Mouse (Mus musculus) kidney, embryonic 16.5 days (tissue): ENCODE data around the gene Opa3. TPM values are rescaled to one million over a fixed set of nuclear protein-coding genes. Genes with fewer than 3 reads are reported as not detected.

Experiments used
- ATAC-seq: fragments of 200-750 bp; cut with Nextera tagmentation; 2 replicates; pipeline ENCODE4 v1.8.0; 2017; ENCODE audit warnings: moderate TSS enrichment; ENCODE audit not compliant: low FRiP score, low TSS enrichment
- H3K27ac ChIP-seq: fragments of 300-500 bp; sonication (generic); 2 replicates; pipeline ENCODE4 v1.5.1; 2014; ENCODE audit warnings: low read length
- H3K27me3 ChIP-seq: fragments of 300-500 bp; sonication (generic); 2 replicates; pipeline ENCODE4 v1.6.1; 2014; ENCODE audit warnings: low read length, control low read depth, mixed read lengths; ENCODE audit not compliant: insufficient read depth
- H3K36me3 ChIP-seq: fragments of 300-500 bp; sonication (generic); 2 replicates; pipeline ENCODE4 v1.6.1; 2014; ENCODE audit warnings: low read length, control low read depth, mixed read lengths; ENCODE audit not compliant: insufficient read depth
- H3K4me1 ChIP-seq: fragments of 300-500 bp; sonication (generic); 2 replicates; pipeline ENCODE4 v1.6.1; 2014; ENCODE audit warnings: low read length, control low read depth, mixed read lengths; ENCODE audit not compliant: insufficient read depth
- H3K4me2 ChIP-seq: fragments of 300-500 bp; sonication (generic); replicated peaks from 2 replicates; pipeline ENCODE4 v1.6.1; 2014; ENCODE audit warnings: low read depth, low read length
- H3K4me3 ChIP-seq: fragments of 300-500 bp; sonication (generic); 2 replicates; pipeline ENCODE4 v1.5.1; 2014; ENCODE audit warnings: mild to moderate bottlenecking, low read length
- H3K9ac ChIP-seq: fragments of 300-500 bp; sonication (generic); replicated peaks from 2 replicates; pipeline ENCODE4 v1.6.1; 2014; ENCODE audit warnings: low read length
- H3K9me3 ChIP-seq: fragments of 300-500 bp; sonication (generic); 2 replicates; pipeline ENCODE4 v1.6.1; 2016; ENCODE audit warnings: low read length, control low read depth
- WGBS: fragments of 180-500 bp; shearing (Covaris S2); extraction: QIAGEN DNeasy Blood & Tissue Kit; methylation state at CpG from one replicate; pipeline ENCODE4 v1.1.7; 2014; 5-methylcytosine and 5-hydroxymethylcytosine counted together
- polyA plus RNA-seq: library from polyadenylated mRNA; unstranded; fragments of >200 nt; fragmentation: Nextera tagmentation; extraction: Ambion mirVana; gene quantifications from 2 replicates; pipeline ENCODE4 v1.2.1, GENCODE M21; 2015

Gene Opa3
- polyA plus RNA-seq, 1 experiment from 2014 or later = 42.9 TPM

DNA sequence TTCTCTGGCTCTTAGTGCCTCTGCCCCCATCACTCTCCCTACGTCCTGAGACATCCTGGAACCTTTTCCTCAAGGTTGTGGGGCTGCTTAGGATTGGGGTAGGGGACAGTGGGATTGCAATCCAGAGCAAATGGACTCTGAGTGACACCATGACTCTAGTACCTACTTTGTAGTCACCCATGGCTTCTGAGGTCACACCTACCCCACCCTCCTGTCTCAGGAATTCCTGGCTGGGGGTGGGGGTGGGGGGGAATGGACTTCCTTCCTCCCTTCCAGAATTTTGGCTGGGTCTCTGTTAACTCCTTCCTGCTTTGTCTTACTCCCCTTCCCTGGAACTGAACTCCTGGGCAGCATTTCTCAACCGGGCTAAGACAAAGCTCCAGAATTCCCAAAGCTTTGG, 14.7 kb upstream of the Opa3 start:
- Histone ChIP-seq H3K27ac (no peak overlapping the region), H3K9ac (no peak overlapping the region), H3K4me1 (peaks cover 29% of the 10 kb centered on the region), H3K27me3 (no peaks in the 10 kb centered on the region), H3K4me2 (peak overlapping the region; percentile 85), H3K9me3 (no peaks in the 10 kb centered on the region), H3K36me3 (no peaks in the 10 kb centered on the region), H3K4me3 (peak overlapping the region; percentile 60)
- WGBS = 58% methylated on average over 2 of the region's 2 CpGs
- ATAC-seq = no peak

GRCm38 (mm10) chr7:19214369-19214768, 13.8 kb upstream of the Opa3 start:
- ATAC-seq = no peak
- Histone ChIP-seq H3K4me2 (no peak overlapping the region), H3K4me3 (no peak overlapping the region), H3K36me3 (no peaks in the 10 kb centered on the region), H3K9me3 (no peaks in the 10 kb centered on the region), H3K27ac (no peak overlapping the region), H3K27me3 (no peaks in the 10 kb centered on the region), H3K9ac (no peak overlapping the region), H3K4me1 (peaks cover 29% of the 10 kb centered on the region)
- WGBS = 73% methylated on average over 7 of the region's 7 CpGs

DNA sequence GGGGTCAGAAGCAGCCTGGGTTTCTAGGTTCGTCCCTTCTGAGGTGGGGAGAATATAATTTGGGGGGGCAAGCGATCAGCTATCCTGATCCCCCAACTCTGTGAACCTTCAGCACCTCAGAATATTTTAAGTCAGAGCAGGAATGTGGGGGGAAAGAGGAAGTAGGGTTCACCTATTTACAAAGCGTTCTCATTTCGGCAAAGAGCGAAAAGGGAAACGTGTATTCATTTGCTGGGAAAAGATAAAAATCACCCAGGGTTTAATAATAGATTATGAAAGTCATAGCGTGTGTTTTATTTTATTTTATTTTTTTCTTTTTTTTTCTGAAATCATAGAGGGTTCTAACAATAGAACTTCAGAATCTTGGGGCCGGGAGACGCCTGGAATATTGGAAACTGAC, 13.2 kb upstream of the Opa3 start:
- H3K4me2 ChIP-seq = no peak overlapping the region

GRCm38 (mm10) chr7:19217492-19217891, 10.6 kb upstream of the Opa3 start:
- WGBS = 43% methylated on average over 5 of the region's 5 CpGs
- no peak for ATAC-seq
- no peaks in the 10 kb centered on the region for H3K9me3 ChIP-seq

More for the DNA sequence above, 13.2 kb upstream of the Opa3 start:
- H3K36me3 ChIP-seq = no peaks in the 10 kb centered on the region
- no peak overlapping the region for H3K9ac ChIP-seq
- H3K27ac ChIP-seq = no peak overlapping the region
- no peaks in the 10 kb centered on the region for H3K27me3 ChIP-seq
- 59% methylated on average over 9 of the region's 9 CpGs for WGBS
- no peak overlapping the region for H3K4me3 ChIP-seq
- ATAC-seq = no peak
- no peaks in the 10 kb centered on the region for H3K9me3 ChIP-seq
- peaks cover 29% of the 10 kb centered on the region for H3K4me1 ChIP-seq

GRCm38 (mm10) chr7:19217944-19218343, 10.2 kb upstream of the Opa3 start:
- WGBS = 7% methylated on average over 2 of the region's 3 CpGs
- no peak overlapping the region for H3K9ac ChIP-seq
- ATAC-seq = peak; percentile 50; the same call in 1 of the 2 replicates

More at GRCm38 (mm10) chr7:19217492-19217891, 10.6 kb upstream of the Opa3 start:
- H3K4me1 ChIP-seq = peaks cover 17% of the 10 kb centered on the region
- H3K9ac ChIP-seq = no peak overlapping the region
- no peak overlapping the region for H3K4me3 ChIP-seq
- H3K27ac ChIP-seq = no peak overlapping the region
- H3K27me3 ChIP-seq = no peaks in the 10 kb centered on the region
- H3K4me2 ChIP-seq = no peak overlapping the region
- H3K36me3 ChIP-seq = no peaks in the 10 kb centered on the region

DNA sequence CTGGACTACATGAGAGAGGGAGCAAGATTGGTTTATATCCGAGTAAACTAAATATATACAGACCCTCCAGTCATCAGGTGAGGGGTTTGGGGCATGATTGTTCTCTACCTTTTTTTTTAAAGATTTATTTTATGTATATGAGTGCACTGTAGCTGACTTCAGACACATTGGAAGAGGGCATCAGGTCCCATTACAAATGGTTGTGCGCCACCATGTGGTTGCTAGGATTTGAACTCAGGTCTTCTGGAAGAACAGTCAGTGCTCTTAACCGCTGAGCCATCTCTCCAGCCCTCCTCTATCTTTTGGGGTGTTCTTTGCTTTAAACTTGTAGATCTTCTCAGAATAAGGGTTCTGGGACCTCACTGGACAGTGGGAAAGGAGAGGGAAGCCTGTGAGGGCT, 8.1 kb upstream of the Opa3 start:
- Histone ChIP-seq H3K9ac (no peak overlapping the region), H3K36me3 (no peaks in the 10 kb centered on the region), H3K27ac (no peak overlapping the region), H3K4me3 (no peak overlapping the region), H3K4me1 (peaks cover 3% of the 10 kb centered on the region; the same call in 1 of the 2 replicates), H3K9me3 (no peaks in the 10 kb centered on the region), H3K27me3 (no peaks in the 10 kb centered on the region), H3K4me2 (no peak overlapping the region)
- no peak for ATAC-seq
- 73% methylated on average over 3 of the region's 3 CpGs for WGBS

More at GRCm38 (mm10) chr7:19217944-19218343, 10.2 kb upstream of the Opa3 start:
- Histone ChIP-seq H3K4me1 (peaks cover 15% of the 10 kb centered on the region), H3K4me2 (no peak overlapping the region), H3K9me3 (no peaks in the 10 kb centered on the region), H3K36me3 (no peaks in the 10 kb centered on the region), H3K27me3 (no peaks in the 10 kb centered on the region), H3K27ac (no peak overlapping the region), H3K4me3 (no peak overlapping the region)

- no peak for ATAC-seq
- Histone ChIP-seq H3K4me1 (peaks cover 11% of the 10 kb centered on the region), H3K9ac (no peak overlapping the region), H3K36me3 (no peaks in the 10 kb centered on the region), H3K4me3 (no peak overlapping the region), H3K9me3 (no peaks in the 10 kb centered on the region), H3K27me3 (no peaks in the 10 kb centered on the region), H3K27ac (no peak overlapping the region), H3K4me2 (no peak overlapping the region)
- WGBS = 94% methylated on average over 16 of the region's 16 CpGs
Measured at GRCm38 (mm10) chr7:19222189-19222588, 5.9 kb upstream of the Opa3 start.

GRCm38 (mm10) chr7:19222875-19223274, 5.3 kb upstream of the Opa3 start:
- Histone ChIP-seq H3K27ac (no peak overlapping the region), H3K27me3 (no peaks in the 10 kb centered on the region), H3K9ac (no peak overlapping the region), H3K4me2 (no peak overlapping the region), H3K9me3 (no peaks in the 10 kb centered on the region), H3K4me1 (peaks cover 10% of the 10 kb centered on the region), H3K36me3 (no peaks in the 10 kb centered on the region), H3K4me3 (no peak overlapping the region)
- ATAC-seq = no peak
- WGBS = 92% methylated on average over 14 of the region's 14 CpGs

DNA sequence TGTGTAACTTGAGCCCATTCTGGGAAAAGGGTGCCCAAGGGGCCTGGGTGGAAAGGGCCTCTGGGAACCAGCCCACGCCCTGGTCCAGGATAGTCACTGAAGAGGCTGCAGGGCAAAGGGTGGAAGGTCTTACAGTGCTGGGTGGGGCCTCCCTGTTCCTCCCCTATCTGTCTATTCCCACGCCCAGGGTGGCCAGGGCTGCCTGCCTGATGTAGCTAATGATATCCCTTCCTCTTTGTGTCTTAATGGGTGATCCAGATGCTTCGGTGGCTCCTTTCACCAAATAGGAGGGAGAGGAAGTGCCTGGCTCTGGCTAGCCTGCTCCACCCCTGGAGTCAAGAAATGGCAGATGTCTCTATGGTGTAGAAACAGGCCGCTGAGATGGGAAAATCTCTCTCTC, 3.2 kb upstream of the Opa3 start:
- no peak for ATAC-seq
- H3K27ac ChIP-seq = no peak overlapping the region
- H3K9me3 ChIP-seq = no peaks in the 10 kb centered on the region
- WGBS = 72% methylated on average over 4 of the region's 4 CpGs
- no peak overlapping the region for H3K9ac ChIP-seq
- H3K4me3 ChIP-seq = no peak overlapping the region
- H3K36me3 ChIP-seq = no peaks in the 10 kb centered on the region
- H3K4me2 ChIP-seq = no peak overlapping the region
- H3K4me1 ChIP-seq = peaks cover 16% of the 10 kb centered on the region
- H3K27me3 ChIP-seq = no peaks in the 10 kb centered on the region

GRCm38 (mm10) chr7:19226817-19227797, 1.0 kb upstream of the Opa3 start:
- peak overlapping the region; percentile 73 for H3K4me2 ChIP-seq
- peak overlapping the region; percentile 71 for H3K9ac ChIP-seq
- 17% methylated on average over 20 of the region's 20 CpGs for WGBS
- no peaks in the 10 kb centered on the region for H3K27me3 ChIP-seq
- no peaks in the 10 kb centered on the region for H3K36me3 ChIP-seq
- peak overlapping the region; percentile 68 for H3K4me3 ChIP-seq
- peak overlapping the region; percentile 94 for H3K27ac ChIP-seq
- peaks cover 20% of the 10 kb centered on the region for H3K4me1 ChIP-seq
- no peaks in the 10 kb centered on the region for H3K9me3 ChIP-seq
- peak; percentile 20 for ATAC-seq
